Mouse (Mus musculus): ENCODE results near the gene Ccdc185.

- no peak for TF ChIP-seq POLR2A (IDR thresholded peaks at IDR 0.05; ENCODE audit: borderline replicate concordance, extremely low read depth, insufficient read depth, insufficient read length, poor library complexity, severe bottlenecking)
- TF ChIP-seq CTCF (IDR thresholded peaks at IDR 0.05; ENCODE audit: borderline replicate concordance, extremely low read depth, insufficient read depth, insufficient read length) = no peak
Observed at GRCm38 (mm10) chr1:182699392-182700347, 49.3 kb downstream of the Ccdc185 start.
